Mouse (Mus musculus): Measurements from ENCODE around the gene Tcf7l2.

The Tcf7l2 gene

DNA sequence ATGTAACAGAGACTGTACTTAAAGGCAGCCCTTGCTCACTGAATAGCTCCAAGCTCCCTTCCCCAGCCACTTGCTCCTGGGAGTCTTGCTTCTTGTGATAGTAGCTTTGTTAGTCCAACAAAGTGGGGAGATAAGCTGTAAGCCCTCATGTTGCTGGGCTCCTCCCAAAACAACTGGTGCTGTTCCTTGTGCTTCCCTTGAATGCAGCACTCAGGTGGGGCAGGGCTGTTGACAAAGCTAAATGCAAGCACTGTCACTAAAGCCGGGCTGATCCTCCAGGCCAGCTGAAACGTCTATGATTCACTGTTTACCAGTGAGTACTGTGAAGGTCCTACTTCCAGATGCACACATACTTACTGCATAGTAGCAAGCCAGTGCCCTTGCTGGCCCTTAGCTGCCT is 120.1 kb downstream of the Tcf7l2 start:
- no peak for DNase-seq (ENCODE audit: low spot score in 2 of 2)

DNA sequence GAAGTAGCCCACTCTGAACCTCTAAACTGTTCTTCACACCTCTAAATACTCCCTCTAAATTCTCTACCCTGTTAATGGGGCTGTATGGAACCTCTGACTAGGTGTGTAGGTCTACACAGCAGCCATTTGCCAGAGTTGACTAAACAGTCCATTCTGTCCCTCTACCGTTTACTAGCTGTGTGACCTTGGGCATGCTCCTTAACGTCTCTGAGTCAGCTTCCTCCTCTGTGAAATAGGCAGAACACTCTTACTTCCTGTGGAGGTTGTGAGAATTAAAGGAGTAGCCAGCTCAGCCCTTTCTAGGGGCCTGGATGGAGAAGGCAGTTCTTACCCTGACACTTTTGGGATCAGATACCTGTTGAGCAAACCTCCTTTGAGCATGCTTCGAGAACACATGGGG is 120.9 kb downstream of the Tcf7l2 start:
- DNase-seq (ENCODE audit: low spot score in 2 of 2), result no peak

GRCm38 (mm10) chr19:55865049-55865448 is 123.4 kb downstream of the Tcf7l2 start:
- DNase-seq (ENCODE audit: low spot score in 2 of 2), result no peak

GRCm38 (mm10) chr19:55865774-55866578 is 124.4 kb downstream of the Tcf7l2 start:
- no peak for DNase-seq (ENCODE audit: low spot score in 2 of 2)

- no peak for DNase-seq (ENCODE audit: low spot score in 2 of 2)
These were observed 125.6 kb downstream of the Tcf7l2 start for GRCm38 (mm10) chr19:55867255-55867654.

DNA sequence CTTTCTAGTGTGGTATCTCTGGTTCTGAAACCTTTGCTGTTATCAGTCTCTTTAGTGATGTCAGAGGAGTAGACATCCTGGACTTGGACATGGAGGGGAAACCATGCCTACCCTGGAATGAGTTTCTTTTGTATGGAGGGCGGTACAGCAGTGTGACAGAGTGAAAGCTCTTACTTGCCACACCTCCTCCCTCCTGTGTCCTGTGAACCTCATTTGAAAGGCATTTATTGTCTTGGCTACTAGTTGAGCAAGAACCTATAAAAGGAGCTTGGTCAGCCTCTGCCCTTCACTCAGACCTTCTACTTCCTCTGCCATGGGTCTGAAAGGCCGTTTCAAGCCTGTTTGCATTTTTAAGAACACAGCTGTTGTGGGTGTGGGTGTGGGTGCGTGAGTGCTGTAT is 126.3 kb downstream of the Tcf7l2 start:
- no peak for DNase-seq (ENCODE audit: low spot score in 2 of 2)

DNA sequence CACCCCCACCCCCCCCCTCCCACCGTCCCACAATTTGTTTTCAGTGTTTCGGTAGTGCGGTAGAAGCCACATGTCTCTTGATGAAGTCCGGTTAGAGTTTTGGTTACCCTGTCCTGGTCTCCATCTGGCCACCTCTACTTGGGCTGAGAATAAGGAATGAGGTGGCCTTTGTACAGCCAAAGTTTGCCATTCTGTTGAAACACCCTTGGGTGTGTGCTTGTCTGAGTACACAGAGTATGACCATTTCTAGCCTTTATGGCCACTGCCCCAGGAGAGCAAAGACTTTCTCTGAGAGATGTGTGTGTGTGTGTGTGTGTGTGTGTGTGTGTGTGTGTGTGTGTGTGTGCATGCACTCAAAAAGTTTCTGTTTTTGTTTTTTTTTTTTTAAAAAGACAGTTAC is 127.0 kb downstream of the Tcf7l2 start:
- no peak for DNase-seq (ENCODE audit: low spot score in 2 of 2)

DNA sequence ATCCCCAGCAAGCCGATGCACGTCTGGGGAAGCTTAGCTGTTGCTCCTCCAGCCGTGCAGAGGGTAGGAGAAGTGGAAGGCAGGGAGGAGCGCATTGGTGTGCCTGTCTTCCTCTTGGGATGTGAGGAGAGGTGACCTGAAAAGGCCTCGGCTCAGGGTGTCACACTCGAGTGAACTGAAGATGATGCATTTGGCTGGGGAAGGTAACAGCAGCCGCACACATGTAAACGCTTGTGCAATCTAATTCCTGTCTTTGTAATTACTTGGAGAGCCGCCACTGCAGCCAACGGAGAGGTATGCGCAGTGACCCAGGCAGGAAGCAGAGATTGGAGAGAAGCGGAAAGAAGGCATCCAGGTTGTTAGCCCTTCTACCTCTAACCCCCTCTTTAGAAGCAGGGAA is 129.2 kb downstream of the Tcf7l2 start:
- DNase-seq (ENCODE audit: low spot score in 2 of 2), result no peak

DNA sequence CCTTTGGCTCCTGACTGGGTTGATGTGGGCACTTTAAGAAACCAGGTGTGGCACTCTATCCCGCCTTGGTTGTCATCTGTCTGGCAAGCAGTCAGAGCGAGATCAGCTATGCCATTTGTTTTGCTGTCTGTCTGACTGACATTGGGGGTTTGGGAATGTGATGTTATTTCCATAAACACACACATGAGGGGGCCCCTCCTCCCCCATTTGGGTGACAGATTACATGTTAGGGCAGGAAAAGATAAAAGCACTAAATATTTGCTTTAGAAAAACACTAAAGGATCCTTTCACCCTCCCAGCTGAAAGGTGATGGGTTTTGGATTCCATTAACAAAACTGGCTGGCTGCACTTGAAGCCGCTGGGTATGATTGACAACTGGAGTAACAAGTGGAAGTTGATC is 129.9 kb downstream of the Tcf7l2 start:
- no peak for DNase-seq (ENCODE audit: low spot score in 2 of 2)

- no peak for DNase-seq (ENCODE audit: low spot score in 2 of 2)
These were observed 131.6 kb downstream of the Tcf7l2 start for GRCm38 (mm10) chr19:55873221-55873620.

GRCm38 (mm10) chr19:55876501-55876900 is 134.9 kb downstream of the Tcf7l2 start:
- no peak for DNase-seq (ENCODE audit: low spot score in 2 of 2)

DNA sequence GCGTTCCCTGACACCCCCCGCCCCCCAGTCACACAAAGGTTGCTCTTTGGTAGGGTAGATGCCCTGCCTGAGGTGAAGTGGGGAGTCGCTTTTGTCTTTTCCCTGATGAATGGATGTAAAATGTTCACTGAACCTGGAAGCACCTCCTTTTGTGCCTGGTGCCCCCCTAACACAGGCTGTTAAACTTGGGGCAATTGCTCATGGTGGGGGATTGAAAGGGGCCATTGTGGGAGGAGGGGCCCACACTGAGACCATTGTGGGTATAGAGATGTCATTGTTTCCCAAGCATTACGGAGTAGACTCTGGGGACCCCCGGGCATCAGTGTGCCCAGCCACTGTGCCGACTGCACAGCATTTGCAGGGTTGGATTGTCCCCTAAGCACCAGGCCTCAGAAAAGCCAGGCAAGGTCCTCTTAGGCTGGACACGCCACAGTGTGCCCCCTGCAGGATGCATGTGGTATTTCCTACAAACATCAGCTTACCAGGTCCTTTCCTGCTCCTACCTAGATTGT is 135.8 kb downstream of the Tcf7l2 start:
- DNase-seq (ENCODE audit: low spot score in 2 of 2), result peak; percentile 12 to 55

DNA sequence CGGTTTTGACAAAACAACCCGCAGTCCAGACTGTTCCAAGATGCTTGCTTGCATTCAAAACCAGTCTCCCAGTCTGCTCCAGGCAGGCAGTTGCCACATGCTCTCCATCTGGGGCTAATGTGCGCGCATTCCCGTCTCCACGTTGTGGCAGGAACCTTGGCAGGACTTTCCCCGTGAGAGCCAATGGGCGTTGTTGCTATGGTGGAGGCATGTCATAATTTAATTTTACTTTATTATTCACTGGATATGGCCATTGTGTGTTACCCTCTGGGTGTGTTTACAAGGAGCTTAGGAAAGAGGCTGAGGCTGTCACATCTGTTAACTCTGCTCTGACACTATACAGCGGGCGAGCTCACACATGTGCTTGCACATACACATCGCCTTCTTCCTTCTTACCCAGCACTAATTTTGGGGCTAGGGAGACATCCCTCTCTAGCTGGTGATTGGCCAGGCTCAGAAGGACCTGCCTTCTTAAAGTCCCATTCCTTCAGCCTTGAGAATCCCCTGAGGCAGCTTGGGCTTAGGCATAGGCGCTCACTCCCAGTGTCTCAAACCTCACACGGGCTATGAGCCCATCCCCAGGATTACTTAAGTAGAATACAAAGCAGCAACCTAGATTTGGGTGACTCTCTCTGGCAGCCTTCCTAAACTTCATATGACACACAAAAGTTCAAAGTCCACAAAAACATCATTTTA is 139.2 kb downstream of the Tcf7l2 start:
- DNase-seq (ENCODE audit: low spot score in 2 of 2), result peak; percentile 11

- no peak for DNase-seq (ENCODE audit: low spot score in 2 of 2)
These were observed 144.9 kb downstream of the Tcf7l2 start for GRCm38 (mm10) chr19:55886536-55886935.

DNA sequence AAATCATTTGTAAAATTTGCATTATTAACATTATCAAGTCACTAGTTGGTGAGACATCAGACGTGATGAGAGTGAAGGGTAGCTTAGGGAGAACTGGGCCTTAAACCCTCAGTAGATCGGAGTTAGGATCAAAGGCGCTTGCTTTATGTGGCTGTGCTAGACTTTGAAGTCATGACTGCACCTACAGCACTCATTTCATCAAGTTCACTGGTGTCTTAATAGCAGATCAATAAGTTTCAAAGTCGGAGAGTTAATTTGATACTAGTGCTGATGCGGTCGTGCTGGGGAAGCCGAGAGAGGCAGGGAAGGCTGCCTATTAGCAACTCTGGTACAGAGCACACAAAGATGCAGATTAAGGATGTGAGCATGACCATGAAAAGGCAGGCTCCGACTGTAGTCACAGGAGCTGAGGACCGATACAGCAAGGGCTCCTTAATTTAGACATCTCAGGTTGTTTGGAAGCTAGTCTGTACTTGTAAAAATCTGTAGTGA is 150.1 kb downstream of the Tcf7l2 start:
- no peak for DNase-seq (ENCODE audit: low spot score in 2 of 2)

GRCm38 (mm10) chr19:55893557-55893956 is 151.9 kb downstream of the Tcf7l2 start:
- no peak for DNase-seq (ENCODE audit: low spot score in 2 of 2)

- no peak for DNase-seq (ENCODE audit: low spot score in 2 of 2)
These were observed 152.8 kb downstream of the Tcf7l2 start for GRCm38 (mm10) chr19:55894396-55894795.

DNA sequence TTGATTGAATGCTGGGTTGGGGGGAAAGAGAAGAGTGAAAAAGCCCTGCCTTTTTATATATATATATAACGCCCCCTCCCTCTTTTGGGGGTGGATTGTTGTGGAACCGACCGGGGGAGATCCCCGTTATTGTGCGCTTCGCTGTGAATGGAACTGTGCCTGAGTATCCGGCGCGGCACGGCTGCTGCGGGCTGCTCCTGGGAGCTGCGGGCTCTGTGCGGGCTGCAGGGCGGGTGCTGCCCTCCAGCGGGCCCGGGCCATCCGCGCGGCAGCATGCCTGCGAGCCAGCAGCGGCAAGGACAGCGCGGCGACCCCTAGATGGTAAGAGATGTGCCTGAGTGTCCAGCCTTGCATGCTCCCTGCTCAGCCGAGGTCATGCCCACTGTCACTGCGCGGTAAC is 153.7 kb downstream of the Tcf7l2 start:
- peak in 1 of 2 experiments; percentile 20 for DNase-seq (ENCODE audit: low spot score in 2 of 2)

GRCm38 (mm10) chr19:55895807-55896420 is 154.3 kb downstream of the Tcf7l2 start:
- no peak for DNase-seq (ENCODE audit: low spot score in 2 of 2)

- no peak for DNase-seq (ENCODE audit: low spot score in 2 of 2)
These were observed 155.0 kb downstream of the Tcf7l2 start for GRCm38 (mm10) chr19:55896629-55897028.

- no peak for DNase-seq (ENCODE audit: low spot score in 2 of 2)
These were observed 161.2 kb downstream of the Tcf7l2 start for GRCm38 (mm10) chr19:55902573-55903385.

DNA sequence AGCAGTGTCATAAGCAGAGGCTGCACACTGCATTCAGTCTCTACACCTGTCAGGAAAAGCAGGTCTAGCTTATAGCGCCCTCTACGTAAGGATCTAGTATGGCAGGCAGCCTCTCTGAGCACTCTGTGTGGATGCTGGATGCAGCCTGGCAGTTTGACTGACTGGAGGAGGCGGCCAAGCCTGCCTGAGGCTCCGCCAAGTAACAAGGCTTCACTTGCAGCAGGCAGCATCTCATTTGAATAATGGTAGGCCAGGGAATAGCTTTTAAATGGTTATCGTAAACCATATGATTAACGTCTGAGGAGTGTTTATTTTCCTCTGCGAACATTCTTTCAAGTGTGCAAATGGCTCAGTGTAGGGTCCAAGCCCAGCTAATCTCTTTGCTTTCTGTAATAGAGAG is 167.4 kb downstream of the Tcf7l2 start:
- DNase-seq (ENCODE audit: low spot score in 2 of 2), result no peak

All from frontal cortex, postnatal 14 days (tissue).